Mouse (Mus musculus) lung, postnatal 36 days (tissue): ENCODE results near the gene Gm20388.

ENCODE experiments used
- DNase-seq: peaks from one replicate; pipeline ENCODE4 v3.0.0; 2022; ENCODE audit warnings: mixed read lengths

Gm20388 gene

DNA sequence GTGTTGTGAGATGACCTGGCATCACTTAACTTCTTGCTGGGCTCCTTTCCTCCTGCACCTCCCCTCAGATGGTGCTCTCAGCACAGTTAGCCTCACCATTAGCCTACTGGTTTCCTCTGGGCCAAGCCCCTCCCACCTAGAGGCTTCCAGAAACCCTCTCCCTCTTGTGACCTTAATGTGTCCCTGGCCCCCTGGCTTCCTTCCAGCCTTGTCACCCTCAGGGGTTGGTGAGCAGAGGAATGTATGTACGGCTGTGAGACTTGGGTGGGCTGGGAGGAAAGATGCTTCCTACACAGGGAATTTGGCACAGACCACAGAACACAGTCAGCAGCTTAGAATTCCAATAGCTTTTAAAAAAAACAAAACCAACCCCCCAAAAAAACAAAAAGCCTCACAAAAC is 1970.2 kb downstream of the Gm20388 start:
- no peak for DNase-seq

DNA sequence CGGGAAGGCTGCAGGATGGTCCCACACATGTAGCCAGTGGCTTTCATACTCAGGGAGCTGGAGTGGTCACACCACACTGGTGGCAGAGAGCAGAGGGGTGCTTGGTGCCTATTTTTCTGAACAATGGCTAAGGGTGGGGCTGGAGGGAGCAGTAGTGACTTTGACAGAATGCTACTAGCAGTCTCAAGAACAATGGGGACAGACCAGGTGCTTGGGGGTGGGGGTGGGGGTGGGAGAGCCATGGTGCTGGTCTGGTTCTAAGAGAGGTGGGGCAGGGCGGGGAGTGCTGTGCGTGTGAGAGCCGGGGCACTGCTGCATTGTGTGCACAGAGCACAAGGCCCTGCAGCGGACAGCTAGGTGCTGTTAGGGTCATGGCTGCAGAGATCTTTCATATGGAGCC is 1971.3 kb downstream of the Gm20388 start:
- no peak for DNase-seq

DNA sequence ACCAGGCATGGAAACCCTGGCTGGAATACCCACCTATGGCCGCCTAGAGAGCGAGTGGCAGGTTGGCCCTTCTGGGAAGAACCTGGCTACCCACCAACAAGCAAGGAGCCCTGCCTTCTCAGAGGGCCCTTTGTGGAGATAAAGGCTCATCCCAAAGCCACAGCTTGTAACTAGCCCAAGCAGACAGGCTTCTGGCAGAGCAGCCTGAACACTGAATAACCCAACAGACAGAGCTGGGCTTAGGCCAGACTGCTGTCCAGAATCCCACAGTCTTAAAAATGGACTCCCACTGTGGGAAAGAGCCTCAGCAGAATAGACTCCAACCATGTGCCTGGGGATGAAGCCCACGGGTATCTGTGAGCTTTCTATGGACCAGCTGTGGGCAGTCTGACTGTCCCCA is 1973.5 kb downstream of the Gm20388 start:
- DNase-seq: no peak

DNA sequence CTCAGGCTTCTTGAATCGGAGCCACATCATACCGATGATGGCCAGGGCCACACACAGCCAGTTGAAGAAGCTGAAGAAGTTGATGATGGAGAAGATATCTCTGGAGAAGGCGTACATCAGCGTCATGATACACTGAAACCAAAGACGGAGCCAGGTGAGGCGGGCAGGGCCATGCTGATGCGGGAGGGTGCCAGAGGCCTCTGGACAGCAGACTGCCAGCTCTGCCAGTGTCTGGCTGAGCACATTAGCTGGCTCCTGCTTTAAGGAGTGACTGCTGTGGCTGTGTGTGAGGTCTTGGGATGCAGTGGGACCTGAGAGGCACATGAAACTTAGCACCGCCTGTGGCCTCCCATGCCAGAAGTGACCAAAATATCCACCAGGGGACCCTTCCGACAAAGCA is 1974.4 kb downstream of the Gm20388 start:
- DNase-seq: no peak

DNA sequence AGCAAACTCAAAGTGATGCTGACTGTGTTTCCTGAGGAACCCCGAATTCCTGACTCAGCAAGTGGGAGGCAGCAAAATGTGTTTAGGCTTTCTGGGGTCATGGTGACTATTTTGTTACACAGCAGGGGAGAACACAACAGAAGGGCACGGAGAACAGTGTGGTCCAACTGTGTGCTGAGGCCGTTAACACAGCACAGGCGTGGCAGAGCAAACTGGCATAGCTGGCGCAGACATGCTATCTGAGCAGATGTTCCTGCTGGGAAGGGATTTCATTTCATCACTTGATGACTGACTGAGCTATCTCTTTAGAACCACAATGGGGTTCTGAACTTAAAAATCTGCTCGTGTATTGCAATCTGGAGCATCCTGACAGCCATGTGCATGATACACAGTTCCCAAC is 1974.8 kb downstream of the Gm20388 start:
- no peak for DNase-seq

DNA sequence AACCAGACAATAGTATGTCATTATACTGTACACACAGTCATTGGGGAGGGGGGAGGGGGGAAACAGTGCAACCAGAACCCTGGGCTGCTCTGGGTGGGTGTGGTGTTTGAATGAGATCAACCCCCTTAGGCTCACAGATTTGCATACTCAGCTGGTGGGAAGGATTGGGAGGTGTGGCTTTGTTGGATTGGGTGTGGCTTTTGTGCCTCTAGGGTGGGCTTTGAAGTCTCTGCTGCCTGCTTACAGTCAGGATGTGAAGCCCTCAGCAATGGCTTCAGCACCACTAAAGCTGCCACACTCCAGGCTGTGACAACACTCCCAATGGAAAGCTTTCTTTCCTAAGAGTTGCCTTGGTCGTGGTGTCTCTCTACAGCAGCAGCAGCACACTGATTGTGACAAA is 1976.9 kb downstream of the Gm20388 start:
- no peak for DNase-seq

DNA sequence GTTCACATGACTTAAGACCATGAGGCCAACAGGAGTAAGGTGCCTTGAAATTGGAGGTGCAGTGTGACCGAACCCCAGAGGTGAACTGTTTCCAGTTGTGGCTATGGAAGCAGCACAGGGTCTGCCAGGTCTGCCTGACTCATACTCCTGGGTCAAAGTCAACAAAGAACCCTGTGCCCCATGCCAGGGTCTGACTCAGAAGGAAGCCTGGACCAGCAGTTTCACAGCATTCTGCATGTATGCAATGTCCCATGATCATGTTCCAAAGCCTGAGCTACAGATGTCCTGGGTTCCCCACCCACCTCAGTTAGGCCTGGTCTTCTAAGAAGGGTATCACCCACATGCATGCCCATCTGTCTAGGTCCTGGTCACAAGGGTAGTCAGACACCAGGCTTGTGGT is 1978.7 kb downstream of the Gm20388 start:
- no peak for DNase-seq

DNA sequence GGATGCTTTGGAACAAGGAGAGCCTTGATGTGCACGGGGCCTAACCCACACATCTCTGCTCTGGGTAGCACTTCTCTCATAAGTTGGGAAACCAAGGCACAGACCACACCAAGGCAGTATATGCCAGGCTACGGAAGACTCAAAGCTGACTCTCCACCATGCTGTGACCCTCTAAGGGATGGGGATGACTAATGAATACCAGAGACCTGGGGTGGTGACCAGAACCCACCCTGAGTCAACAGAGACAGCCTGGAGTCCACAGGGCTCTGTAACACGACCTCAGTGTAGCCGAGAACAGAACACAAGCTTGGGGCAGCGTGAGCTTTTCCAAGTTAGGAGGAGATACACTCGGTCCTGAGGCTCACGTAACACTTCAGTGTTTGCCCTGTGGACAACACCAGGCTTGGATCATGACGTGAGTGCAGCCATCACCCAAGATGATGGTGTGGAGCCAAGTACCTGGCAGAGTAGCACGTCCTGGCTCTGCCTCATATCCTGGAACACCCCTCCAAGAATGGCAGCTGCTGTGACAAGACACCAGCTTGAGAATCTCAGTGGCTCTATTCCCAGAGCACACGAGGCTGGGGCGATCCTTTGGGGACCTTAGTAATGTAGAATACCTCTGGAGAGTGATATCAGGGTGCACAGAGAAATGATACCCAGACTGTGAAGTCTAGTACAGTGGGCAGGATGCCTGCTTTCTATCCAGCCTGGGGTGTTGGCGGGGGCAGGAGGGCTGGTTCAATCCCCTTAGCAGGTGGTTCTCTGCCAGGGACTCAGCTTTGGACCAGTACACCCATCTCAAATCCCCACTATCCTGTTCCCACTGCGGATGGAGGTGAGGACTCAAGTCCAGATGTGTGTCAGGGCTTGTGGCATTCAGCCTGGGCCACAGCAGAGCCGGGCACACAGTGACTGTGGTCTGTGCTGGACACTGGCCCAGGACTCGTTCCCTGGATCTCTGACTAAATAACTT is 1979.5 kb downstream of the Gm20388 start:
- DNase-seq: no peak

DNA sequence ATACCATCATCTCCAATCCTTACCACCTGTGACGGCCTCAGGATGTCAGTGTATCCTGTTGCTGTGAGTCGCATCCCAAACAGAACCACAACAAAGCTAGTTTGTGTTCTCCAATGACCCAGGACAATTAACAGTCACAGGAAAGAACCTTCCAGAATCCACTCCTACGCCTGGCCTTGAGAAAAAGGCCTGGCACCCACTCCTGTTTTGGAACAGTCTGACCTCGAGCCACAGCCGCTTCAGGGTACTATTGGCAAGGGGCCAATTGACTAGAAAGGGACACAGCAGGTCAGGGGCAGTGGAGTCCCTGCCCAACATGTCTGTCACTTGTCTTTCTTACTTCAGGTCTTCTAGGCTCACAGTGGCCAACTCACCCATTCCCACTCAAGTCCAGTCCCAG is 1982.2 kb downstream of the Gm20388 start:
- DNase-seq: no peak

DNA sequence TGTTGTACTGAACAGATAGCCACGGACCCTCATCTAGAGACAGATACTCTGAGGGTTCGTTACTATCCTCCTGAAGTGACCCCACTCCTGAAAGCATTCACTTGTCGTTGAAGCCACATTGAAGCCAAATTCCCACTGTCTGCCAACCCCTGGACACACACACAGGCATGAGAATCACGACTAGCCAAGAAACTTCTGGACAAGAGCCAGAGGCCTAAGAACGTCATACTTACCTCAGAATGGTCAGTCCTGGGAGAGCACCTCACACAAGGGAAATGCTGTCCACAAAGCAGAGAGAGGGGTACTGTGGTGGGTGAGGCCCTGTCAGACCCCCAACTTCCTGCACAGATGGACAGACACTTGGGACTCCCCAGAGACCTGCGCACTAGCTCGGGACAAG is 1985.3 kb downstream of the Gm20388 start:
- no peak for DNase-seq

DNA sequence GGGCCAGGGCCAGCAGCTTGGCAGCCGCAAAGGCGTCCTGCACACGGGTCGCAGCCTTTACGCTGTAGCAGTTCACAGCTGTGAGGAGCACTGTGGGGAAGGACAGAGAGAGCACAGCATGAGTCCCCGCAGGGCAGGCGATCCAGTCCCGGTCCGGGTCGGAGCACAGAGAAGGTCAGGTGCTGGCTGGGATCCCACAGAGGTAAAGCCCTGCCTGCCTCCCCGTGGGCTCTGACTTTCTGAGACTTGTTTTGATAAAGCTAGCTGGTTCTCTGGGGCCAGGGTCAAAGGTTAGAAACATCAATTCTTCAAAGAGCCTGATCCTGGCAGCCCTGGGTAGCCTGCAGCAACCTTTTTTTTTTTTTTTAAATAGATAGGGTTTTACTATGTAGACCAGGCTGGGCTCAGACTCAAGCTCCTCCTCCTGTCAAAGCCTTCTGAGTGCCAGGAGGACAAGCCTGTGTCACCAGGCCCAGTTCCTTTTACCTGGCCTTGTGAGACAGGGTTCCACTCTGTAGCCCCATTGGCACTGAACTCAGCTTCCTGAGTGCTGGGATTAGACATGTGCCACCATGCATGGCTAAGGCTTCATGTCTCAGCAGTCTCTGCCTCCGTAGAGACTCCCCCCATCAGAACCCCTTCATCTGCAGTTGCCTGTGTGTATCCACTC is 1986.0 kb downstream of the Gm20388 start:
- DNase-seq: no peak

DNA sequence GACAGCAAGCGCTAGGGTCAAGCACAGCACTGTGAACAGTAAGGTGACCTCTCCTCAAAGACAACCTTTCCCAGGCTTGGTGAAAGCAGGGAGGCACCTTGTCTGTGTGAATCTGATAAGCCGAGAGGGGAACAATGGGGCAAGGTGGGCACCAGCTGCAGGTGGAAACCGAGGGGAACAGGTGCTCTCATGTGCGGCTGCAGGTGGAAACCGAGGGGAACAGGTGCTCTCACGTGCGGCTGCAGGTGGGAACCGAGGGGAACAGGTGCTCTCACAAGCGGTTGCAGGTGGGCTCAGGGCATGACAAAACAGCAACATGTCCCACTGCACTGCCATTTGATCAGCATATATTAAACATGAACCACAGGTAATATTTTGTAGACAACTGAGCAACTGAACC is 1986.6 kb downstream of the Gm20388 start:
- no peak for DNase-seq

DNA sequence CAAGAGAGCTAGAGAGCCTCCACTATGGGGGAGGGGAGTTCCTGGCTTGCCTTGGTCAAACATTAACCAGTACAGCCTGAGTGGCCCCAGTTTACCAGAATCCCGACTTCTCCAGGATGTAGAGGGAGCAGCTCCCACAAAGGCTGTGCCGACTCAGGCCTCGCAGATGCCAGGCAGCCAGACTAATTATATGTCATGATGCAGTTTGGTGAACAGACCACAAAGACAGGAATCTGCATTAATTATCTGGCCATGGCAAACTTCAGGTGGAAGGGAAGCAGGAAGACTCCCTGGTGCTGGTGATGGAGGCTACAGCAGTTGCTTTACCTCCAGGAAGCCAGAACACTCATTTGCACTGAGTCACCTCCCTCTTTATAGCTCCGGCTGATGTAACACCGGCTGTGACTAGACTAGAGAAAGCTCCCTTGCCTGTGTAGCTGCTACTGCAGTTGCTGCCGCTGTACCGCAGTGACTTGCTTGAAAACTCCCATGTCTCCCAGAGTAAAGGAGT is 1987.3 kb downstream of the Gm20388 start:
- no peak for DNase-seq

DNA sequence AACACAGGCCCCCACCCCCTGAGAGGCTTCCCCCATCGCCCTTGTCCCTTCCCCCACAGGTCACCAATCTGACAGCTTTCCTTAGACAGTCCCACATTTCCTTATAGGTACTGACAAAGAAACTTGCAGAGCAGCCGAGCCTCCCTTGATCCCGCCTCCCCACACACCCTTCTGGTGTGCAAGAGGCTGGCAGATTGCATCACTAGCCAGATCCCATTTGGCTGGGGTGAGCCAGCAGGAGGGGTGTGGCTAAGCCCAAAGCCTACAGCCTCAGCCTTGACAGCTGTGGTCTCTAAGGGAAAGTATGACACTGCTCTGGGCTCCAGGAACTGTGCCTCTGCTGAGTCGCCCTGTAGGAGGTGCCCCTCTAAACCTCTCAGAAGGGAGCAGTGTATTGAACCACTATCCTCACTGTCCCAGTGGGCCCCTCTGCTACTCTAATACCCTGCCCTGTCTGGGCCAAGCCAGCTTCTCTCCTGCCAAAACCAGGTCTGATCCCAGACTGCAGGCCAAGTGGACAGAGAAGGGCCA is 1987.8 kb downstream of the Gm20388 start:
- peak; percentile 91 for DNase-seq

DNA sequence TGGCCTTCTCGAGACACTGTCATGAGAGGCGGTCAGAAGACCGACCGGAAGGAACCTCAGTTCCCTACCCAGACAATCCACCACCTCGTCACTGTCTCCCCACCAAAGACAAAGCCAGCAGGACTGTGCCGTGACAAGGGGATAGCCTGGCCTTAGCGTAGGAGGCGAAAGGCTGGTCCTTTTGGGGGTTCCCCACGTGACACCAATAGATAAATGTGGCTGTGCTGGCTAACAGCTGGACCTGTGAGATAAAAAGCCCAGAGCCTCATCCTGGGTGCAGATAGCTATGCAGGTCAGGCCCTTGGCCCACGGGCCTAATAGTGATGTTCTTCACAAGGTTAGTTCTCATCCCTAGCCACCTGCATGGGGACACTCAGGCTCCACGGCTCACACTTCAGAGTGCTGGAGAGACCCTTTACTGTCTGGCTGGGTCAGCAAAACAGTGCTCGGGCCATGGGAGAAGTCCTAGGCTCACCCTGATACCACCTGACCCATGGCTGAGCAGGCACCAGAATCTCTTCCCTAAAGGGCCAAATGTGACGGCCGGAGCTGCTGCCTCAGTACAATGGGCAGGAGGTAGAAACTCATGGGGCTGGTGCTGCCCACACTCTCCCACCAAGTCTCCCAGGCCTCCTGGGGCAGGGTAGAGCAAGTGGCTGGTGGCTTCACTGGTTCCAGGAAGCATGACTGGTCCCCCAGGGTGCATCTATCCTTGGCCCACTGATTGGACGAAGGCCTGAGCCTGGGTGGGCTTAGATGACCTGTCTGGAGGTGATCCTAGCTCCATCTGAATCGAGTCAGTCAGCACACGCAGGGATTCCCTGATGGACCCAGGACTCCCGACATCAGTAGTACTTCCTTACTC is 1988.8 kb downstream of the Gm20388 start:
- no peak for DNase-seq

DNA sequence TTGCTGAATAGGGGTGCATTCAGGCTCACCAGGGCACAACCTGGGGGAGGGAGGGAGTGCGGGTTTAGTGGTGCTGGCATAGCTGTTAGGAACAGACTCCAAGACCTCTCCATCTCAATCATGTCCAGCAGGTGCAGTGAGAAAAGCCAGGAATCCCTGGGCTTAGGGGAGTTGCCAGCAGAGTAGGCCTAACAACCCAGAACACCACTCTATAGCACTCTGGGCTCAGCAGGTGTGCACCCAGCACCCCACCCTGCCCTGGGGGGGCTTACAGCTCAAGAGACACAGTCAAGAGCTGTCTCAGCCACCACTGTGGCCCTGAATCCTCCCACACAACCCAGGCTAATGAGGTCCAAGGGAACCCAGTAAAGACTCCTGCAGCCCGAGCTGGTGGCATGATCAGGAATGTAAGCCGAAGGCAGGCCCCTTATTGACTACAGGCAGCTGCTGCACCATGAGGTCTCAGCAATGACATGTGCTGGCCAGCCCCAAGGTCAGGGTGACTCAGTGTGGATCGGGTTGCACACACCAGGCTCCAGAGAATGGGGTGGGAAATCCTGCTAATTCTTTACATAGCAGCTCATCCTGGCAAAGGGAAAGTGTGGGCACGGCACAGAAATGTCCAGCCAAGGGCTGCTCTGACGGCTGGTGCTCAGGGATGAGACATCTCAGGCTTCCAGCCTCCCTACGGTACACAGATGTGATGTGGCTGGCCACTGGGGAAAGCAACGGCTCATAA is 1991.0 kb downstream of the Gm20388 start:
- DNase-seq: no peak

DNA sequence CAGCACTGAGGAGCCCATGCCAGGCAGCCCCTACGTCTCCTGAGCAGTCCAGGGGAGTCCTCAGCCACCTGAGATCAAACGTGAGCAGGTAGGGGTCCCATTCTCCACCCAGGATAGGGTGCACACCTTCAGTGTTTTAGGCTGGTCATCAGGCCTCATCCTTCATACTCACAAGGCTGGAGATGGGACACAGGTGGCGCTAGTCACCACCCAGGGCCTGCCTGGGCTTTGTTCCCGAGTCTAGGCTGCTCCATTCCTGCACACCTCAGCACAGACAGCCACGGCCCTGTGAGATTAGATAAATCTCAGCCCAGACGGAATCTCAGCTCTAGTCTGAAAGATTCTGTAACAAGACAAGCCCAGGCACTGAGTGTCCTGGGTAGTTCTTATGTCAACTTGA is 1993.3 kb downstream of the Gm20388 start:
- DNase-seq: no peak

DNA sequence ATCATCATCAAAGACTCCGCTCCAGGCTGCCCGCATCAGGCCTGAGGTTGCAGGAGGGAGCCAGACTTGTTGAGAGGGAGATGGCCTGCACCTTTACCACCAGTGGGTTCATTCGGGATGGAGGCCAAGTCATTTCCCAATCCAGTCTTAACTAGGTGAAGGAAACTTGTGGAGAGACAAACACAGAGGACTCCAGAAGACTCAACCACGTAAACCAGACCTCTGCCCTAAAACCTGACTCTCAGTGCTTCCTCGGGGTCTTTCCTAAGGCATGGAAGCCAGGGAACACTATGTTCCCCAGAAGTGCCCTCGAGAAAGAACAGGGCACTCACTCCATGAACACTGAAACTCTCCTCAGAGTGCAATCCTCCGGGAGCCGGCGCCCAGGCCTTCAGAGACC is 1994.4 kb downstream of the Gm20388 start:
- DNase-seq: peak; percentile 43

DNA sequence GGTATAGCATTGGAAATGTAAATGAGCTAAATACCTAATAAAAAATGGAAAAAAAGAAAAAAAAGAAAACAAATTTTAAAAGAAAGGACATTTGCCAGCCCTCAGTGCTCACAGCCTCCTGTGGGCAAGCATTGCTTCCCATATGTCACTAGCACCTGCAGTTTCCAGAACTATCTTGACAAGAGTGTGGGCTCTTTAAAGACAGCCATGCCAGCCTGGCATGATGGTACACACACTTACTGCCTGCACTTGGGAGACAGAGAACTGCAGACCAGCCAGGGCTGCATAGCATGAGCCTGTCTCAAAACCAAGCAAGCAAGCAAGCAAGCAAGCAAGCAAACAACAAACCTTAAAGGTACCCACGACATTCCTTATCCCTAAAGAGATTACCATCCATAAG is 1994.8 kb downstream of the Gm20388 start:
- DNase-seq: no peak

DNA sequence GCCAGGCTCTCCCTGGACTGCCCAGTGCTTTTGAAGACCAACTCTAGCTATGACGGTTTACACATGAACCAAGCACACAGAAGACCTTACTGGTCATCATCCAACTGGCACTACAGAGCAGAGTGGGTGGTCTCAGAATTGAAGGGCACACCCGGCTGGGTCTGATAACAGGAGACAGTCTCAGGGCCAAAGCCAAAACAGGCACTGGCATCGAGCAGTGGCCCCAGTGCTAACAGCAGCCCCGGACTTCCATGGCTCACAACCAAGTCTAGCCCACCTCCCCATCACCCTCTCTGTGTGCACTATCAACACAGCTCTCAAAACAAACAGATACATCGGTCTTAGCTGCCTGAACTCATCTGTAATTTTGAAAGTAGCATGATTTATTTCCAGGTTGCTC is 1995.2 kb downstream of the Gm20388 start:
- DNase-seq: no peak

DNA sequence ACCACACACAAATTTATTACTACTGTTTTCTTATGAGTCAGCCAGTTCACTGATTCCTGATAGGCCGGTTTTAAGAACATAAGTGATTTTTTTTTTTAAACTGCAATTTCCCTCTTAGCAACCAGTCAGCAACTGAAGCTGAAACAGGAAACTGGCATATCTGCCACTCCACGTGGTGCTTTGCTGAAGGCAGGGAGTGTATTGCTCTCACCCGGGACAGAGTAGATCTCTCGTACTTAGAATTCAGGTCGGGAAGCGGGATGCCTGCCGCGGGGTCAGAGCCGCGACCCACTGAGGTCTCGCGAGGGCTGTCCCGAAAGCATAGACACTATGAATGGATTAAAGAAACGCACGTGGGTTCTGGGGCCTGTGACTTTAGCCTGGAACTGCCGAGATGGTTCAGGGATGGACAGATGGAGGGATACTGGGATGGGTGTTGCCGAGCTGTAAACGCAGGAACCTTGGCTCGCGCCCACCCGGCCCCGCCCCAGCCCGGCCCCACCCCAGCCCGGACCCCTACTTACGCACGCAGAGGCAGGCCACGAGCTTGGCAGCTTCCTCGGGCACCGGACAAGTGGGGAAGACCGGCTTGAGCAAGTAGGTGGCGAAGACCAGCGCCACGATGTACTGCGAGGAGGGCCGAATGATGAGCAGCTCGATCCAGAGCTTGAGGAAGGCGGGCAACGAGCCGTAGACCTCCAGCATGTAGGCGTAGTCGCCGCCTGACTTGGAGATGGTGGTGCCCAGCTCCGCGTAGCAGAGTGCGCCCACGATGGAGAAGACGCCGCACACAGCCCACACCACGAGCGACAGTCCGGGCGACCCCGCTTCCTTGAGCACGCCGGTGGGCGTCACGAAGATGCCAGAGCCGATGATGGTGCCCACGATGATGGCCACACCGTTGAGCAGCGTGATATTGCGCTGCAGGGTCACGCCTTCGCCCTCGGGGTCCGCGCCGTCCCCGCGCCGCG is 1996.2 kb downstream of the Gm20388 start:
- DNase-seq: peak; percentile 55
